Mouse (Mus musculus) thymus, postnatal 4 days (tissue): ENCODE results near the gene Zfp526.
A peak's percentile ranks its signal among the peaks of the same experiment; 100 is the strongest.

Source experiments
- DNase-seq: peaks from one replicate; pipeline ENCODE4 v3.0.0; 2021

Gene Zfp526

GRCm38 (mm10) chr7:25210482-25210881, 10.7 kb upstream of the Zfp526 start:
- DNase-seq, result no peak

DNA sequence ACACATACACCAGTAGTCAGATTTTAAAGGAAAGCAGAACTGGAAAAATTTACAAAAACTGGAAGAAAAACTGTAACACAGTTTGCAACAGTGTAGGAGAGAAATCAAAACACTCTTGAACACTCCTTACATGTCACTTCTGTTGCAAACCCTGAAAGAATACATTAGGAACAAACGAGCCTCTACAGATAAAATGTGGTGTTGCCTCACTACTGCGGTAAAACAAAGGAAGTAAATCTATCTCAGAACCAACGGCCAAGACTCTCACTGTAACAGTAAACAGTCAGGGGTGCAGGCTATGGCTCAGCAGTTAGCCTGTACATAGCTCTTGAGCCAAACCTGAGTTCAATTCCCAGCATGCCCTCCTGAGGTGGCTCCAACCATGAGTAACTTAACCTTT, 8.1 kb upstream of the Zfp526 start:
- DNase-seq, result no peak

- DNase-seq, result no peak
These were observed 7.1 kb upstream of the Zfp526 start for GRCm38 (mm10) chr7:25214172-25214571.

DNA sequence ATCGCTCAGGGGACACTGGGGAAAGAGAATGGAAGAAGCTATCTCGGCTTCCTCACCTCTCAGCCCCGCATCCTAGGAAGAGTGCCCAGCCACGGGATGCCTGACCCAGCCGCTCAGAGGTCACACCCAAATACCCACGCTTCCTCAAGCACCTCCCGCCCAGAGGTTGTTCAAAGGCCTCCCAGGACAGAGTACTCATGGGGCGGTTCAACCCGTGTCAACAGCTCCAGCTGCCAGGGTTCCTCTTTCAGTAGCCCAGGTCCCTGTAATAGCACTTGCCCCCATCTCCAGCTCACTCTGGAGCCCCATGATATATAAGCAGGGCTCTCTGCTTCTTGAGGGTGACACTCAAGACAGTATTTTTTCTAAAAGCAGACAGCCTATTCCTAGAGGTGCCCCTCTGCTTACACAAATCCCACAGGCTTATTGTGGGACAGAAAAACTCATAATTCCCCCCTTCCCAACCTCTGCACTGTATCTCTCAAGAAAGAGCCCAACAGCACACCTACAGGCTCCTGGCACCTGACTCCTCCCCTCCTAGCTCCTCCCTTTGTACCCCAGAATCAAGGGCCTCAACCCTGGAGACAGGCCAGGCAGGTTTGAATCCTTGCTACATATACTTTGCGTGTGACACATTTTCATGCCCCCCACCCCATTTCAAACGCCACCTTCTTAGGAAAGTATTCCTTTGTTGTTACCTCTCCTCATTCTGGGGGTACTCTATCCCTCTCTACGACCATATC, 3.4 kb upstream of the Zfp526 start:
- no peak for DNase-seq

DNA sequence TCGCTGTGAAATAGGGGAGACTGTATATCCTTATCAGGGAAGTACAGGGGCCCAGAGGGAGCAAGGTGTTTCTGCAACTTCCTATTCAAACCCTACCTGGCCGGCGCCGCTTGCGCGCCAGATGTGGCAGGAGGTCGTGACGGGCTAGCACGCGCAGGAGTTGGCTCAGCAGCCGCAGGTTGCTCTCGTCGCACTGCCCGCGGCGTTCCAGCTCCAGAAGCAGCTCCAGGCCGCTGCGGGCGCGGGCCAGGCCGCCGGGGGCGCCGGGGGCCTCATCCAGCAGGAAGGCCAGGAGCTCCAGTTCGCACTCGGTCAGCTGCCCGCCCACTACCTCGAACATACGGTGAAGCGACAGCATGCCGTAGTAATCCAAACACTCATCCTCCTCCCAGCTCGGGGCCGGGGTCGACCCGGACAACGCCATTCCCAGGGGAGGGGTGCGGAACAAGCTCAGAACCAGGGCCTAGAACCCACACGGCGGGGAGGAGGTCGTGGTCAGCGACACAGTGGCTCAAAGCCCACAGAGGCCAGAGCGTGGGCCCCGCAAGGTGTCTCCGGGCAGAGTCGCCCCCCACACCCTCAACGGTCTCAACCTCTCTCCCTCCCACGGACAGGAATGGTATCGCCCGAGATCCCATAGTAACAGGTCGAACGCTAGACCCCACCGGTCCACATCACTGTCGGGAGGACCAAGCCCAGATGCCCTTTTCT, 2.4 kb upstream of the Zfp526 start:
- peak; percentile 83 for DNase-seq

DNA sequence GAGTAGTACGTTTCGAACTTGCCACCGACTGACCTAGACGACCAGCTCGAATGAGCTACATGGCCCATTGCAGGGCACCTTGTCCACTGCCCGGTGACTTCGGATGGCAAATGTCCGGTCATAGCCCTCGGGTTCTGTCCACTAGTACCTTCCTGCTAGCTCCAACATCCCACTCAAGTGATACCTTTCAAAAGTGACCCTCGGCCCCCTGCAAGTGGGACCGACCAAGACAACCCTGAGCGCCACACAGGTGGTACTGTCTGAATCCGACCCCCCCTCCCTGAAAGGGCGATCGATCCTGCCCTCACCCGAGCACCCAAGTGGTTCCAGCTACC, 1.8 kb upstream of the Zfp526 start:
- no peak for DNase-seq

DNA sequence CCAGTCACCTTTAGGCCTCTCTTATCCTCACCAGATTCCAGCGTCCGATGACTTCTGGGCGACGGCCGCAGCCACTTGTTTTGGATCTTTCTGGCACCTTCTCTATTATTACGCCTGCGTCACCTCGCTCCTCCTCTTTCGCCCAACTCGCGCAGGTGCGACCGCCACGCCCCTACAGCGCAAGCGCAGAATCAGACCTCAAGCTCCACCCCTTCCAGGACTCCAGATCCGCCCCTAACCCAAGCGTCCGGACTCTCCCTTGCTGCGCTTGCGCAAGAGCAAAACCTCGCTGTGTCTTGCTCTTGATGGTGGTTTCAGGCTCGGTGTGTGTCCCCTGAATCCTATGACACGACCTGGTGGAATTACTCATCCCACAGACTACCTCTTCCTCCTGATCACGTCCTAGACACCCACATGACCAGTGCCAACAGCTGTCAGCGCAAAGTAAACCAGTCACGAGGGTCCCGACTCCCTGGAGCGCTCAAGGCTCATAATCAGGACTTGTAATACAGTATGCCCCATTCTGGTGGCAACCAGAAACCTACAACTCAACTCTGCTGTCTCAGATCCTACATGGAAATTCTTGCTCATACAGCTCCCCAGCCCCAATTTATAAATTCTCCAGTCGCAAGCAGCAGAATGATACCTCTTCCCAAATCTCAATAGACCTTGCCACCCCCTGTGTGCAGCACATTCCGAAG, 1.3 kb upstream of the Zfp526 start:
- DNase-seq, result peak; percentile 96

DNA sequence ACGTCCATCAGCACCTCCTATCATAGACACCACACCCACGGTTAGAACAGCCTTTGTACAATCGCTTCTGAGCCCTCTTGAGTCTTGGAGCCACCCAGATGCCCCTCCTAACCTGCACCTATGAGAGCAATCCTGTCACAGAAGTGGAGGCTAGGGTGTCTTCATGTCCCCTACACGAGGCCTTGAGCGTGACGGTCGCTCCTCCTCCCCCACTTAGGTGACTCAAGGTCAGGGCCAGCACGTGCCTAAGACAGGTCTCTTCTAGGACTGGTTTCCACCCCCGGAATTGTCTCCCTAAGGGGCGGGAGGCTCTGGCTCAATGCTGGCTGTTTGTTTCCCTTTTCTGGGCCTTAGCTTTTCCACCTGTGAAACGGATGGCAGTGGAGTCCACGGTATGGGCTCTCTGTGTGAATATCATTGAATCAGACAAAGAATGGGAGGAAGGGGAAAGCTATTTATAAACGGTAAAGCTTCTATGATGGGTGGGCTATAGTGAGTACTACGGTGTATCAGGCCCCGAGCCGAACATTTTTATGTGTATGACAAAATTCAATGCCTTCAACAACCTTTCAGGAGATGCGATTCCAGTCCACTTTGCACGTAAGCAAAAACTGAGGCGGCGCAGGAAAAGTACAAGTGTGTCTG, 646 bp upstream of the Zfp526 start, which contains the start of gene Dedd2:
Gene Dedd2 (minus strand): TSS at position 159 of the 645 bp plus-strand sequence.
- DNase-seq, result no peak

- no peak for DNase-seq
These were observed 1.2 kb downstream of the Zfp526 start for GRCm38 (mm10) chr7:25222275-25222967.

- DNase-seq, result no peak
These were observed 6.5 kb downstream of the Zfp526 start for GRCm38 (mm10) chr7:25227523-25228300.

GRCm38 (mm10) chr7:25230690-25231285, 9.6 kb downstream of the Zfp526 start:
- no peak for DNase-seq

DNA sequence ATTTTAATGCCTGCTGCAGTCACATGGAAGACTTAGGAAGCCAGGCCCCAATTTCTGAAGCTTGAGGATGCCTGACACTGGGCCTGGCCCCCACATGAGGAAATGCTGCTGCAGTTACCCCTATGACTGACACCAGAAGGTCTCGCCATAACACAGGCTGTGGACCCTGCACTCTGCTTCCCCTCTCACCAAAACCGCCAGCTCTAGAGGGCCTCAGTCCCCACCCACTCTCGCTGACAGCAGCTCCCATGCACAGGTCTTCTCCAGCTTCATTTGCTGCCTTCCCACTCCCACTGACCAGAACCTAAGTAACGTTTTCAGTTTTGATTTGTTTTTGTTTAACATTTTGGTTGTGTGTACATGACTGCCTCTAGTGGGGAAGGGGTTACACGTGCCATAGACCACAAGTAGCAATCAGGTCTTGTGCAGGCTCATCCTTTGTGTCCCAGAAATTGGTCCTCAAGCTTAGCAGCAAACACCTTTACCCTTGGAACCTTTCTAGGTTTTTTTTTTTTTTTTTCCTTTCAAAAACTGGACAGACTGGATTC, 10.9 kb downstream of the Zfp526 start:
- no peak for DNase-seq

GRCm38 (mm10) chr7:25233061-25233460, 11.8 kb downstream of the Zfp526 start:
- DNase-seq, result peak; percentile 75

DNA sequence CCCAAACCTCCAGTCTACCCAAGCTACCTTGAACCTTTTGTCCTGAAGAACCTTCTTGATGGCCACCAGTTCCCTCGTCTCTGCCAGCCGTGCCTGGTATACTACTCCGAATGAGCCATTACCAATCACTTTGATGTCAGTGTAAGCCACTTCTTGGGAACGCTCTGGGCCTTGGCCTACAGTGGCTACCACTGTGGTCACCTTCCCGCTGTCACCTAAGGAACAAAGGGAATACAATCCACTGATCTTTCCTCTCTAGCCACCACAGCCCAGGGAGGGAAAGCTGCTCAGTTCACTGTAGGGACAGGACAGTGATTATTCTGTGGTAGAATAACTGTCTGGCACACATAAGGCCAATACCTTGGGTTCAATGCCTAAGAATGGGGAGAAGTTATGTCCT, 14.3 kb downstream of the Zfp526 start:
- DNase-seq, result peak; percentile 24

DNA sequence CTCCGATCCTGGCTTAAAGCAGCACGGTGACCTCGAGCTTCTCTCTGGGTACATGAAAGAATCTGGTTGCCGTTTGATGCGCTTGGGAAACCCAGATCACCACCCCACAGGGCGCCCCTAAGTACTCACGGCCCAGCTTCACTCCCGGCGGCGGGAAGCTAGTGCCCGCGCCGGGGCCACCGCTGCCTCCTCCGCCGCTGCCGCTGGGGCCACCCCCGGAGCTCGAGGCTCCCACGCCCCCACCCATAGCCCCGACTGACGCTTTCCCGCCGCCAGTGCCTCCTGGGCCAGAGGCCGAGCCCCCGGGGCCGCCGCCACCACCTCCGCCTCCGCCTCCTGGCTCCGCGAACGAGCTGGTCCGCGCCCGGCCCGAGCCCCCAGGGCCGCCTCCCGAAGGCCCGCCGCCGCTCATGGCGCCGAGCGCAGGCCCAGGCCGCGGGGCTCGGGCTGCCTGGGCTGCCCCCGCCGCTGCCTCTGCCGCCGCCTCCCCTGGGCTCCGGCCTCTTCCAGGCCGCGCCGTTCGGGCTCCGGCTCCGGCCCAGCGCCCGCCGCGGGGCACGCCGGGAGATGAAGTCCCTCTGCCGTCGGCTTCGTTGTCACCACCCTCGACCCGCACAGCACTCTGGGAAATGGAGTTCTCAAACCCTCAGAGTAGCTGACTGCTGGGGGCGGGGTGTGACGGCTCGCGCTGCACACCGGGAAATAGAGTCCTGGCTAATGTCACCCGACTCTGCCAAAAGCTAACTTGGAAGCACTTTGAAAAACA, 16.2 kb downstream of the Zfp526 start, which contains the start of gene Gsk3a:
Gene Gsk3a (minus strand): TSS at position 603 of the 766 bp plus-strand sequence.
- DNase-seq, result peak; percentile 98

- peak; percentile 89 for DNase-seq
These were observed 16.9 kb downstream of the Zfp526 start for GRCm38 (mm10) chr7:25238015-25238706.

GRCm38 (mm10) chr7:25238829-25239623, 17.8 kb downstream of the Zfp526 start:
- peak; percentile 84 for DNase-seq

- DNase-seq, result no peak
These were observed 19.4 kb downstream of the Zfp526 start for GRCm38 (mm10) chr7:25240631-25241030.

- DNase-seq, result no peak
These were observed 19.8 kb downstream of the Zfp526 start for GRCm38 (mm10) chr7:25241062-25241461.
